Mouse (Mus musculus) lung, embryonic 16.5 days (tissue): Measurements from ENCODE around the gene Cers3. TPM values are rescaled to one million over a fixed set of nuclear protein-coding genes. Genes with fewer than 3 reads are reported as not detected.

Experiments used
- ATAC-seq: fragments of 200-750 bp; cut with Nextera tagmentation; 2 replicates; pipeline ENCODE4 v1.8.0; 2017; ENCODE audit warnings: low read depth, mild to moderate bottlenecking, moderate library complexity
- H3K27ac ChIP-seq: fragments of 300-500 bp; sonication (generic); 2 replicates; pipeline ENCODE4 v1.5.1; 2014; ENCODE audit warnings: mild to moderate bottlenecking, control low read depth, low read length
- H3K27me3 ChIP-seq: fragments of 300-500 bp; sonication (generic); 2 replicates; pipeline ENCODE4 v1.6.1; 2014; ENCODE audit warnings: low read depth, low read length, mixed read lengths; ENCODE audit not compliant: control insufficient read depth, insufficient read depth
- H3K36me3 ChIP-seq: fragments of 300-500 bp; sonication (generic); 2 replicates; pipeline ENCODE4 v1.6.1; 2014; ENCODE audit warnings: low read length; ENCODE audit not compliant: control insufficient read depth, insufficient read depth
- H3K4me1 ChIP-seq: fragments of 300-500 bp; sonication (generic); replicated peaks from 2 replicates; pipeline ENCODE4 v1.6.1; 2014; ENCODE audit warnings: low read length, mixed read lengths; ENCODE audit not compliant: control insufficient read depth, insufficient read depth
- H3K4me2 ChIP-seq: fragments of 300-500 bp; sonication (generic); 2 replicates; pipeline ENCODE4 v1.6.1; 2014; ENCODE audit warnings: low read depth, low read length, control low read depth
- H3K4me3 ChIP-seq: fragments of 300-500 bp; sonication (generic); 2 replicates; pipeline ENCODE4 v1.5.1; 2014; ENCODE audit warnings: mild to moderate bottlenecking, low read length, control low read depth
- H3K9ac ChIP-seq: fragments of 300-500 bp; sonication (generic); 2 replicates; pipeline ENCODE4 v1.6.1; 2014; ENCODE audit warnings: low read length, control low read depth
- H3K9me3 ChIP-seq: fragments of 300-500 bp; sonication (generic); 2 replicates; pipeline ENCODE4 v1.6.1; 2016; ENCODE audit warnings: low read length; ENCODE audit not compliant: control insufficient read depth
- WGBS: fragments of 180-500 bp; shearing (Covaris S2); extraction: QIAGEN DNeasy Blood & Tissue Kit; methylation state at CpG from one replicate; pipeline ENCODE4 v1.1.7; 2014; 5-methylcytosine and 5-hydroxymethylcytosine counted together
- polyA plus RNA-seq: library from polyadenylated mRNA; unstranded; fragments of >200 nt; fragmentation: Nextera tagmentation; extraction: Ambion mirVana; gene quantifications from 2 replicates; pipeline ENCODE4 v1.2.1, GENCODE M21; 2015

Gene Cers3
- polyA plus RNA-seq, 1 experiment from 2014 or later, result 5.4 TPM

DNA sequence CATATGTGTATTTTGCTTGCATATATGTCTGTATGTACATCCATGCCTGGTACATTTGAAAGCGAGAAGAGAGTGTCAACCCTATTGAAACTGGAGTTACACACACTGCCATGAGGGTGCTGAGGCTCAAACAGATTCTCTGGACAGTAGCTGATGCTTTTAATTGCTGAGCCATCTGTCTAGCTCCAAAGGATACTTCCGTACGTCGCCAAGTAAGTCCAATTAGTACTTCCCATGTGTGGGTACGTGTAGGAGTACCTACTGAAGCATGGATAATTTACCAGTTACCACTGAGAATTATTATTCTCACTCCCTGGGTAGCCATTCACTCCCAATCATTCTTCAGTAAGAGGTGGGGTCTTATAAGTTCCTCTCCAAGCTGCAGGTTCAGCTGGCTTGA, 115.9 kb downstream of the Cers3 start:
- Histone ChIP-seq H3K27me3 (no peaks in the 10 kb centered on the region), H3K4me3 (no peak overlapping the region), H3K9me3 (no peaks in the 10 kb centered on the region), H3K36me3 (peaks cover 2% of the 10 kb centered on the region; the same call in 1 of the 2 replicates), H3K4me1 (peaks cover 2% of the 10 kb centered on the region), H3K9ac (no peak overlapping the region), H3K27ac (peak overlapping the region; percentile 74; the same call in 1 of the 2 replicates), H3K4me2 (no peak overlapping the region)
- WGBS, result 94% methylated on average over 5 of the region's 5 CpGs
- no peak for ATAC-seq

DNA sequence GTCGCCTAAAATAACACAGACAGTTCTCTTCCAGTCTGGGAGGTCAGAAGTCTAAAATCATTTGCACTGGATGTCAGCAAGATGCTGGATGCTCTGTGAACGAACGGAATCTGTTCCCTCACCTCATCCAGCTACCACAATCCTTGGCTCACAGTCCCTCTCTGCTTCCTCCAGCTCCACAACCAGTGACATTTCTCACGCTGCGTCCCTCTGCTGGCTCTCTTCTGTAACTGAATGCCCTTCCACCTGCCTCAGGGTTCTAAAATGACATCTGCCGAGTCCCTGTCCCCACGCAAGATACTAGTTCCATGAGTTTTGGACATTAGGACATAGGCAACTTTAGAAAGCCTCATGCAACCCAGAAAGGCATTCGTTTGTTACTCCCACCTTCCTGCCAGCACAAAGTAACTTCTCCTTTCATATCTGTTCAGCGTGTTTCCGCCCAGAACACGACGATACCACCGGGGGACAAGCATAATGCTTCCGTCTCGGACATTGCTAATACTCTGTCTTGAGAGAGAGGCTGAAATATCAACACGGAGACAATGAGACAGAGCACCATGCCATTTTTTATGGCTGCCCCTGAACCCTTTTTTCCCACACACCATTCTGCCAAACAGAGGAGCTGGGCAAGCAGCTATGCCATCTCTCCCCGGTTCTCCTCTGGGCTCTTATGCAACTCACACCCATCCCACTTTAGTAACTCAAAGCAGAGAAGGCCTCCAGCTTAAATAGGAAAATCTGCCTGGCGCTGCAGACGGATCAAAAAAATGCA, 123.8 kb downstream of the Cers3 start:
- Histone ChIP-seq H3K27me3 (no peaks in the 10 kb centered on the region), H3K27ac (peak overlapping the region; percentile 91), H3K4me1 (peaks cover 32% of the 10 kb centered on the region), H3K36me3 (no peaks in the 10 kb centered on the region), H3K9me3 (no peaks in the 10 kb centered on the region), H3K9ac (no peak overlapping the region), H3K4me3 (no peak overlapping the region), H3K4me2 (no peak overlapping the region)
- 57% methylated on average over 19 of the region's 19 CpGs for WGBS
- ATAC-seq, result no peak

DNA sequence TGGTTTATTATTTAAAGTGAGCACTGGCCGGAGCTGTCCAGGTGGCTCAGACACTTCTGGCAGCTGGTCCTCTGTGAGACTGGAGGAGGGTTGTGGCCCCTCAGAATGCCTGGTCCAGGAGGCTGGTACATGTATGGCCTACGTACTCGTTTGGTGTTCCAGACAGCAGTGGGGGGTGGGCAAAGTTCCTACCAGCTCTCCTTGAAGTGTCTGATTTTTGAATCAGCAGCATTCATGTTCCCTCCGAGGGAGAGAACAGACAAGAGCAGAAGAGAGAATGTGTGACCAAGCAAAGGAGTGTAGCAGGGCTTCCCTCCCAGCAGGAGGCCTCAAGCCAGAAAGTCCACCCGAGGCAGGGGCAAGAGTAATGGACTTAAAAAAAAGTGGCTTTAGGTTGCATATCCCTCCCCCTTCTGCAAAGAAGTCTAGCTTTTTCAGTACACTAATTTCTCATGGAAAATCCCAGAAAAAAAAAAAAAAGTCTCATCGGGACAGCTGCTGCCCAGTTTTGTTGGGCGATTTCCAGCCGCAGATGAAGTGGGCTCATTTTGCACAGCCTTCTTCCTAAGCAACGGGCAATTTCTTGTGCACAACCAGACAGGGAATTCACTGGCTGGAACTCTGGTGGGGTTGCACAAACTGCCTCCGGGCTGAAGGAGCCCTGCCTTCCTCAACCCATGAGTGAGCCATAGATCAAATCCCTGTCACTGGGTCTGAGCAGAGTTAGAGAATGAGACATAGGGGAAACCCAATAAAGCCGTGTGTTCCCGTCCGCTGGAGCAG, 124.6 kb downstream of the Cers3 start:
- 42% methylated on average over 13 of the region's 13 CpGs for WGBS
- ATAC-seq, result peak; percentile 61

GRCm38 (mm10) chr7:66871520-66871919, 128.2 kb downstream of the Cers3 start:
- peak overlapping the region; percentile 92 for H3K27ac ChIP-seq
- H3K9me3 ChIP-seq, result no peaks in the 10 kb centered on the region
- no peak overlapping the region for H3K4me3 ChIP-seq
- no peak overlapping the region for H3K9ac ChIP-seq
- WGBS, result 37% methylated on average over 7 of the region's 7 CpGs
- H3K27me3 ChIP-seq, result no peaks in the 10 kb centered on the region
- no peak overlapping the region for H3K4me2 ChIP-seq
- peak; percentile 82 for ATAC-seq
- peaks cover 35% of the 10 kb centered on the region for H3K4me1 ChIP-seq
- no peaks in the 10 kb centered on the region for H3K36me3 ChIP-seq

More for the DNA sequence above, 124.6 kb downstream of the Cers3 start:
- Histone ChIP-seq H3K9me3 (no peaks in the 10 kb centered on the region), H3K36me3 (no peaks in the 10 kb centered on the region), H3K4me1 (peaks cover 37% of the 10 kb centered on the region), H3K4me2 (no peak overlapping the region), H3K9ac (no peak overlapping the region), H3K27ac (peak overlapping the region; percentile 91), H3K4me3 (no peak overlapping the region), H3K27me3 (no peaks in the 10 kb centered on the region)

DNA sequence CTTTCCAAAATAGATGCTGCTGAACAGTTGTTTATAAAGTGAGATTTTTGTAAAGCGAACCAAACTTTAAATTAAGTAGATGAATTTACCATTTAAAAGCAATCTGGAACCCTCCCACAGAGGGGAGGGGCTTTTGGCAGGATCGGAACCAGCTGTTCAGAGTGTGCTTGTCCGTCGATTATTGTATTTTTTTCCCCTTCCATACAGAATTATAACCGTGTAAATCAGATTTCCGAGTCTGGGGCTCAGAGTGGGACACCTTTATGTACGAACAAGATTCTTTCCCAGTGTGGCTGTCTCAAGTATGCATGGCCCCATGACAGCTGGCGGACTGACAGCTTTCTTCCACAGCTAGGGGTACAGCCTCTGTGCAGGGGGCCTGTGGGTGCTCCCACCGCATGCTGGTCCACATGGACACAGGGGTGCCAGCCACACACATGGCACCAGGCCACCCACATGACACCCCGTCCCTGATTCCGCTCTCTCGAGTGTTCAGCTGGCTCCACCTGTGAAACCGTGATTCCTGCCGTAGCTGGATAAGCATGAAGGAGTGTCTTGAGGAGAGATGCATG, 128.7 kb downstream of the Cers3 start:
- H3K36me3 ChIP-seq, result no peaks in the 10 kb centered on the region
- WGBS, result 53% methylated on average over 14 of the region's 14 CpGs
- H3K9ac ChIP-seq, result no peak overlapping the region
- no peaks in the 10 kb centered on the region for H3K9me3 ChIP-seq
- H3K27me3 ChIP-seq, result no peaks in the 10 kb centered on the region
- H3K27ac ChIP-seq, result peak overlapping the region; percentile 90
- H3K4me3 ChIP-seq, result no peak overlapping the region
- H3K4me1 ChIP-seq, result peaks cover 30% of the 10 kb centered on the region
- no peak; the same call in 1 of the 2 replicates for ATAC-seq
- no peak overlapping the region for H3K4me2 ChIP-seq

DNA sequence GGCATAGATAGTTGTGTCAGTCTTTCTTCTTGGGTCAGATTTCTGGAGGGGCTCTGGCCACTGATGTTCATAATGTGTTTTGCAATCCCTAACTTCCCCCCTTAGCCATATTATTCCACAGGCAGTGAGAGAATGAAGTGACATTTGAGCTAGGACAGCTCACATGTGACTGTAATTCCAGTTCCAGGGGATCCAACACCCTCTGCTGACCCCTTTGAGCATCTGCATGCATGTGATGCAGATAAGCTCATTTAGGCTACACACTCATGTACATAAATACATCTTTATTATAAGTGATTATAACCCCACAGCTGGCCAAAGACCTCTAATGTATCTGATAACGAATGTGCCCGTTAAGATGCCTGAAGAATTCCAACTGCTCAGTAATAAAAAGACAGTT, 129.9 kb downstream of the Cers3 start:
- H3K27ac ChIP-seq, result peak overlapping the region; percentile 39; the same call in 1 of the 2 replicates
- 64% methylated on average over 2 of the region's 2 CpGs for WGBS

More for the DNA sequence above, 129.9 kb downstream of the Cers3 start:
- Histone ChIP-seq H3K4me3 (no peak overlapping the region), H3K4me2 (no peak overlapping the region), H3K36me3 (no peaks in the 10 kb centered on the region), H3K9me3 (no peaks in the 10 kb centered on the region), H3K4me1 (peaks cover 25% of the 10 kb centered on the region), H3K9ac (no peak overlapping the region), H3K27me3 (no peaks in the 10 kb centered on the region)
- 0 out of 2 replicates have a peak, but pooled peaks have one; percentile 14 for ATAC-seq

Other genes with a start within 250 kb of the Cers3 start
- 14.7 and 15.8 TPM in 2 replicates for gene Asb7, start 53.9 kb upstream of the Cers3 start, polyA plus RNA-seq
- 15.4 and 20.9 TPM in 2 replicates for gene Lins1, start 53.6 kb upstream of the Cers3 start, polyA plus RNA-seq
- gene Adamts17, start 96.2 kb downstream of the Cers3 start, polyA plus RNA-seq, result 15.4 and 15.9 TPM in 2 replicates